Mouse (Mus musculus) hindlimb bud, embryonic 11.5 days (tissue): ENCODE measurements at regions not wholly inside any gene's neighbourhood (a gene's known extent, or its start where the extent isn't known, plus 50 kb on each side); places are given as distances from the start of the nearest gene placed in this dataset.

Experiments used
- DNase-seq: peaks from one replicate; pipeline ENCODE4 v3.0.0-alpha.2; 2012; ENCODE audit warnings: low read depth, low spot score; ENCODE audit errors: extremely low spot score

GRCm38 (mm10) chr1:121136284-121136683 is 196.1 kb downstream of the Insig2 start:
- no peak for DNase-seq

GRCm38 (mm10) chr1:121136846-121137245 is 195.5 kb downstream of the Insig2 start:
- no peak for DNase-seq

GRCm38 (mm10) chr1:121144981-121145380 is 187.4 kb downstream of the Insig2 start:
- DNase-seq, result no peak

GRCm38 (mm10) chr1:121153476-121153875 is 178.9 kb downstream of the Insig2 start:
- no peak for DNase-seq

GRCm38 (mm10) chr1:121154616-121155015 is 177.8 kb downstream of the Insig2 start:
- DNase-seq, result no peak

GRCm38 (mm10) chr1:121168651-121169050 is 163.7 kb downstream of the Insig2 start:
- DNase-seq, result no peak

- DNase-seq, result no peak
Measured at GRCm38 (mm10) chr1:121176541-121176940, 155.8 kb downstream of the Insig2 start.

- no peak for DNase-seq
Measured at GRCm38 (mm10) chr1:121177136-121177907, 155.1 kb downstream of the Insig2 start.

GRCm38 (mm10) chr1:121177908-121178311 is 154.5 kb downstream of the Insig2 start:
- DNase-seq, result no peak

- no peak for DNase-seq
Measured at GRCm38 (mm10) chr1:121178611-121179245, 153.7 kb downstream of the Insig2 start.

- DNase-seq, result no peak
Measured at GRCm38 (mm10) chr1:121180273-121181030, 151.9 kb downstream of the Insig2 start.

- no peak for DNase-seq
Measured at GRCm38 (mm10) chr1:121188895-121189294, 143.5 kb downstream of the Insig2 start.

GRCm38 (mm10) chr1:121194800-121195199 is 137.6 kb downstream of the Insig2 start:
- DNase-seq, result no peak

- no peak for DNase-seq
Measured at GRCm38 (mm10) chr1:121215843-121216242, 116.5 kb downstream of the Insig2 start.

GRCm38 (mm10) chr1:121224250-121224649 is 108.1 kb downstream of the Insig2 start:
- DNase-seq, result no peak

- DNase-seq, result no peak
Measured at GRCm38 (mm10) chr1:121226466-121227232, 105.7 kb downstream of the Insig2 start.

GRCm38 (mm10) chr1:121227233-121227594 is 105.2 kb downstream of the Insig2 start:
- DNase-seq, result no peak

GRCm38 (mm10) chr1:121243576-121243975 is 88.8 kb downstream of the Insig2 start:
- no peak for DNase-seq

- DNase-seq, result no peak
Measured at GRCm38 (mm10) chr1:121247556-121247955, 84.8 kb downstream of the Insig2 start.

- no peak for DNase-seq
Measured at GRCm38 (mm10) chr1:121249081-121249480, 83.3 kb downstream of the Insig2 start.

- DNase-seq, result no peak
Measured at GRCm38 (mm10) chr1:121250686-121251085, 81.7 kb downstream of the Insig2 start.
